Mouse (Mus musculus) thymus, postnatal 4 days (tissue): ENCODE data around the gene Setx.

Source experiments
- DNase-seq: peaks from one replicate; pipeline ENCODE4 v3.0.0; 2021

Setx gene

DNA sequence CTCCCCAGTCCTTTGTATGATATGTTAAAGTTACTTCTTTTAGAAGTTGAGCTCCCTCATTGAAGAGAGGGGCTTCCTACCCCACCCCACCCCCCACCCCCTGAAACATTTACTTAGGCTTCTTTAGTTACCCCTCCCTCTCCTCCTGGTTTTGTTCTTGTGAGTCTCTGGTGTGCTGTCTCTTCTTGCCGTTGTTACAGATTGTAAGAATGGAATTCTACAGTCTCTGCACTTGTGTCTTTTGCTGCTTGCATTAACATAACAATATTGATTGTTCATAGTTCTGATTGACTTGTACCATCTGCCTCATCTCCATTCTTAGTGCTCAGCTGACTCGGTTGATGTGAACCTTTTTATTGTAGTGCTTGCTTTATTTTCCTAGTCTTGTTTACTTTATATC lies 28.0 kb downstream of the Setx start:
- DNase-seq = no peak

GRCm38 (mm10) chr2:29168067-29168466 lies 44.1 kb downstream of the Setx start:
- no peak for DNase-seq

- DNase-seq = no peak
Observed at GRCm38 (mm10) chr2:29174887-29175286, 50.9 kb downstream of the Setx start.

GRCm38 (mm10) chr2:29179810-29180209 lies 55.8 kb downstream of the Setx start:
- DNase-seq = no peak

- no peak for DNase-seq
Observed at GRCm38 (mm10) chr2:29181111-29181510, 57.1 kb downstream of the Setx start.

DNA sequence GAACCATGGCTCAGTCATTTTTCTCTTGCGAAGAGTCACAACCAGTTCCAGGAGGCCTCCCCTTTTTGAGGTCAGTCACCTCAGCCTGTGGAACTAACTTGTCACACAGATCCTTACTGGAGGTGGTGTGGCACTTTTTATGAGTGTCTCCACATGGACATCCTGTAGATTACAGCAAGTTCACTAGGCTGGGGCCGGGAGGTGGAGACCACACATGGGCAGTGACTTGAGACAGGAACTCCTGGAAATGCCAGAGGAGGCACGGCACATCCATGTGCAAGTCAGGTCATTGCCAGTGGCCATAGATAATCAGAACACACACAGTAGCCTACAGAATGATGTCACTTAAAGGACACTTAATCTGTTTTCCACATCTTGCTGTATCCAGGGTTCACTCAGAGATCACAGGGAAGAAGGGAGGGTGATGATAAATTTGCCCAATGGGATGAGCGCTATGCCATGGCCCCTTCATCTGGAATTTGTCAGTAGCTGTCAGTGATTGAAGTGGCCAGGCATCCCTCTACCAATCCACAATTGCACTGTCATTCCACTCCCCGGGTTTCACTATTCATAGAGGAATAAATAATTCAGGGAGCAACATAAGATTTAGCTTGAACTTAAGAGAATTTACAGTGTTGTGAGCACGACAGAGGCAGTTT lies 59.4 kb downstream of the Setx start:
- no peak for DNase-seq

GRCm38 (mm10) chr2:29186209-29186608 lies 62.2 kb downstream of the Setx start:
- no peak for DNase-seq

DNA sequence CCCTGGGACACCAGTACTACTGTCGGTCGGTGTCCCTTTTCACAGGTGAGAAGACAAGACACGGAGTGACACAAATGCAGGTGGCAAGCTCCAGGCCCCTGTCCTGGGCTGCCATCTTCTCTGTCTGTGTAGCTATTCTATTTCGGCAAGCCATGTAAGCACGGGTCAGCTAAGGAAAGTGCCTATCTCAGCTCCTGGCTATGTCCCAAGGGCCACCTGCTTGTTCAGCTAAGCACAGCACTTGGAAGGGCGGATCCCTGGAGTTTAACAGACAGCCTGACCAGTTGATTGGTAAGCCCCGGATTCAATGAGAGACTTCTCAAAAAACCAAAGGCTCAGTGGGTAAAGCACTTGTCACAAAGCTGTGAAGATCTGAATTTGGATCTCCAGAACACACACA lies 66.4 kb downstream of the Setx start:
- DNase-seq = no peak

- no peak for DNase-seq
Observed at GRCm38 (mm10) chr2:29191216-29192215, 67.5 kb downstream of the Setx start.

- no peak for DNase-seq
Observed at GRCm38 (mm10) chr2:29192629-29193278, 68.8 kb downstream of the Setx start.

DNA sequence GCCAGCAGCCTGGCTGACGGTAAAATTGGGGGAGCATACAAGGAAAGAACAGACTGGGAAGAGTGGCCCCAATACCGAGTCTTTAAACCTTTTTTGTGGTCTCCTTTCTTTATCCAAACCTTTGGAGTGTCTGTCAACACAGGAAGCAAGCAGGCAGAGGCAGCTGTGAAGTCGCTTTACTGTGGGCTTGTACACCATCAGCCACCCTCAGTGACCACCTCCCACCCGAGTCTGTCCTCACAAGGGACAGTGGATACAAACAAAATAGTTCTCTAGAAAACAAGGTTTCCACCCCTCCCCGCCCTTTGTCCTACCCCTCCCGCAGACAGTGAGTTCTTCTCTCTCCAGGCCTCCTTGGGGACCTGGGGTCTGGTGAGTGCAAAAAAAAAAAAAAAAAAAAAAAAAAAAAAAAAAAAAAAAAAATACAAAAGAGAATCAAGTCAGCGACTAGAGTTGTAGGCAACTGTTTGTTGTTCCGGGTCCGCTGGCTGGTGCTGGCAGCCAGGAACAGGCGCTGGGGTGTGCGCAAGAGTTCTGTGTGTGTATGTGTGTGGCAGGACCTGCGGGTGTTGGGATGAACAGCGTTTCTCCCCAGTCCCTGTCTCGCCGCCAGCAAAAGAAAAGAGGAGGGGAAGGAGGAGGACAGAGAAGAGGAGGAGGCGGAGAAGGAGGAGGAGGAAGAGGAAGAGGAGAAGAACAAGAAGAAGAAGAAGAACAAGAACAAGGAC lies 70.0 kb downstream of the Setx start:
- peak; percentile 31 for DNase-seq

DNA sequence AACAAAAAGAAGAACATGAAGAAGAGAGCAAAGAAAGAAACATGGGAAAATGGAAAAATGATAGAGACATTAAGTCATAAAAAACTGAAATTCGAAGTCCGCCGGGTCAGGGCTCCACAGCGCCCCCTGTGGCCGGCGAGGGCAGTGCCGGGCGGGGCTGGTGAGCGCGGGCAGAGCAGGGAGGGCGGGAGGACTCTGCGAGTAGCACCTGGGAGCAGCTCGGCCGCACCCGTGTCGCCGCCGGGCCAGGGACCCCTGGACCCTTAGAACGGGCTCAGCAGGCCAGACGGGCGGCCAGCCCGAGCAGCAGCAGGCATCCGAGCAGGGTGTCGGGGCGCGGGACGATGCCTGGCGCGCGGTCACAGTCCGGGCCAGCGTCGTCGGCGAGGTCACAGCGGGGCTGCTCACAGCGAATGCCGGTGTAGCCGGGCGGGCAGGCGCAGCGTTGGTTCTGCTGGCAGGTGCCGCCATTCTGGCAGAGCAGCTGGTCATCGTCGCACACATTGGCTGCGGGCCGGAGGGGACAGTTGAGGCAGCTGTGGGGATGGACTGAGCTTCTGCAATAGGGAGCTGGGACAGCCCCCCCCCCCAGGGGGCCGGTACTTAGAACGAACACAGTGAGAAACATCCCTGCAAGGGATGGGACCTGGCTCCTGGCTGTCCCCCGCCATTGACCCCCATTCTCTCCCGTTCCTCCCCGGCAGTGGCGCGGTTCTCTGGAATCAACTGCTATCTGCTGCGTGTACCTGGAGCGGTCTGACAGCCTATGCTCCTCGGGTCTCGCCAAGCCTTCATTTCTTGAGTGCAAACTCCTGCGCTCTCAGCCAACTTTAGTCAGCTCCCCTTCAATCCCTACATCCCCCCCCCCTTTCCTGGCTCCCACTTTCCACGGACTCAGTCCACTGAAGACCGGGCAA lies 70.8 kb downstream of the Setx start:
- DNase-seq = peak; percentile 93

DNA sequence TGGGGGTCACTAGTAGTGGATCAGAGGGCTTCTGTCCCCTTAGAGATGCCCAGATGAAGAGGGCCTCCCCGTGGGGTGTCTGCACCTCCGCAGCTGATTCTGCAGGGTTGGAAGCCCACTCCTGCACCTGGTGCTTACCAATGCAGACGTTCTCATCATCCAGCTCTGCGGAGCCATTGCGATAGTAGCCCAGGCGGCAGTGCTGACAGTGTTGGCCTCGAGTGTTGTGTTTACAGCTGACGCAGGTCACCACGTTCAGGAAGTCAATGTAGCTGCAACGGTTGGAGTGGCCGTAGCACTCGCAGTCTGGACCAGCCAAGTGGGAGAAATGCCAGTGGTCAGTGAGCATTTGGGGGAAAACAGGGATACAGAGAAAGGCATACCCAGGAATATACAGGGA lies 72.9 kb downstream of the Setx start:
- DNase-seq = no peak

DNA sequence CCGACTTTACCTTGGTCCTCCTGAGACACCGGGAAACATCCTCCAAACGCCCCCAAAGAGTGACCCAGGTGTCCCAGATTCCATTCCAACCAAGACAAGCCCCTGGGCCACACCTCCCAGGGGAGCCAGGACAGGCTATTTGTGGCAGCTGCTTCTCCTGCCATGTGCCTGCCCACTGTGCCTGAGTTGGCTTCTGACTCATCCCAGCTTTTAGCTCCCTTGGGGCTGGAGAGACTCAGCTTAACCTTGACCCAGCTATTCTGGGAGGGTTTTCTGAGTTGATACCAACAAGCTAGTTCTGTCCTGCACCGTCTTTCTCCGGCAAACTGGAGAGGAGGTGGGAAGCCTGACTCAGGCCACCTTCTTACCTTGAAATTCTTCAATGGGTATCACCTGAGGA lies 74.5 kb downstream of the Setx start:
- no peak for DNase-seq

DNA sequence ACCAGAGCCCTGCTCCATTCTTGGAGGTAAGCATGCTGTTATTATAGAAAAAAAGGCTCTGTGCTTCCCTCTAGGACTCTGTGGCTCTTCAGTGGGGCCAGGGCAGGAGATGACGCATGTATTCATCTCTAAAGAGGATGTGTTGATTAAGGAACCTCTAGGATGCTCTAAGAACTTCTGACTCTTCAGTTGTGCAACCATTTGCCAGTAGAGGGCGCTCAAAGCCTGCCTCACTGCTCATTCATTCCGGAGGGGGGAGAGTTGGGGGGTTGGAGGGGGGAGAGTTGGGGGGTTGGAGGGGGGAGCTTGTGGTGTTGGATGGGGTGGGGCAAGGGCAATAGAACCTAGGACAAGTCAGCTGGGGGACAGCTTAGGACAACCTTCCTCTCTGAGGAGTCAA lies 75.9 kb downstream of the Setx start:
- peak; percentile 70 for DNase-seq

- DNase-seq = no peak
Observed at GRCm38 (mm10) chr2:29201223-29201955, 77.4 kb downstream of the Setx start.

GRCm38 (mm10) chr2:29206156-29206555 lies 82.2 kb downstream of the Setx start:
- DNase-seq = no peak

GRCm38 (mm10) chr2:29216286-29217012 lies 92.5 kb downstream of the Setx start:
- DNase-seq = no peak

DNA sequence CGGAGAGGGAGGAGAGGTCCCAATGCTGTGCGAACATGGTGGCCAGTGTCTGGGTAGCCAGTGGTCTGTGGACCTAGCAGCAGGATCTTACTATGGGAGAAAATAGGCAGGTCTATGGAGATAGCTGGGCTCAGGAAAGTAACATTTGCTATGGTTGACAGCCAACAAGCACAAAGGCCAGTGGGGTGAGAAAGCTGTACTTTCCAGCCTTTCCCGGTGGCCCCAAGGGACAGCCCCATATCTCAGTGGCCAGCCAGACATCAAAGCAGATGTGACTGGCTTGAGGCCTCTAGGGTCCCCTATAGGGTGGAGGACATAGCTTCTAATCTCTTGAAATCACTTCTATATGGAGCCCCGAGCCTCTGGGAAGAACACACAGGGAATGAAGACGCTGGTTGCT lies 93.1 kb downstream of the Setx start:
- DNase-seq = no peak

DNA sequence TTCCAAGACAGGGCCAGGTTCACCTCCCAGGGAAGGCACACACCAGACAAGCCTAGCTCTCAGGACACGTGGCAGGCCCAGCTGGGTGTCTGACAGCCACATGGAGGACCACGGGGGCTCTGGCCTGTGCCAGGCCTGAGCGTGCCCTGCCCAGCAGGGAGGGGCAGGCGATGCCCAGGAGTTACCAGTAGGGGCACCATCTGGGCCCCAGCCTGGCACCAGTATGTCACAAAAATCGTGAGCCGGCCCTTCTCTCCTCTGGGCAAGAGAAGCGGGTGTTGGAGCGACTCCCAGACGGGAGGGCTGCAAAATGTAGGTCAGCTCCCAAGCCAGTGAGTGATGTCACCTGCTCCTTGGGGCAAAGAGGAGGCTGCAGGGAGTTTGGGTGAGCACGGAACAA lies 93.9 kb downstream of the Setx start:
- no peak for DNase-seq
